Mouse (Mus musculus) olfactory bulb, adult 2 months (tissue): ENCODE measurements around the gene Ccnj.

Experiments used
- CTCF ChIP-seq: fragments of 200-500 bp; IDR thresholded peaks from 2 replicates; pipeline ENCODE4 v1.5.1; 2012; ENCODE audit warnings: low read depth, mild to moderate bottlenecking, low read length, moderate library complexity; ENCODE audit not compliant: insufficient read depth
- POLR2A ChIP-seq: fragments of 200-500 bp; IDR thresholded peaks from 2 replicates; pipeline ENCODE4 v1.6.1; 2012; ENCODE audit warnings: mild to moderate bottlenecking, low read depth, low read length, moderate library complexity; ENCODE audit not compliant: insufficient read depth

DNA sequence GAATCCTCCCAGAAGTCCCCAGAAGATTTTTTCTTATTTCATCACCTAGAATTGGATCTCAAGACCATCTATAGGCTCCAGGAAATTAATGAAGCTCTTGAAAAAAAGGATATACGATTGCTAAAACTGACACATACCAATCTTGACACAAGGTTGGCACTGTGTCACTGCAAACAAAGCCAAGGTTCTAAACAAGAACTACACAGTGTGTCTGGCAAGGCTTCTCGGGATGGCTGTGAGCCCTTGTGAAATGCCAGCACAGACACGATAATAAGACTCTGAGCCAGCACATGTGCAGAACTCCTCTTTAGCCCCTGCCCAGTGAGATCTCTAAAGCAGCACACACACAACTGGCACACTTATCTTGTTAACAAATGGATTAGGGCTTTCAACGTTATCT, 28.5 kb downstream of the Ccnj start:
- TF ChIP-seq POLR2A (no peak), CTCF (no peak)
